Mouse (Mus musculus): ENCODE measurements at regions not wholly inside any gene's neighbourhood (a gene's known extent, or its start where the extent isn't known, plus 50 kb on each side); places are given as distances from the start of the nearest gene placed in this dataset.
A peak's percentile ranks its signal among the peaks of the same experiment; 100 is the strongest.

- H3K4me1 ChIP-seq (replicated peaks): peaks cover 2% of the 10 kb centered on the region; the same call in 1 of the 2 replicates
- ATAC-seq (ENCODE audit: low read depth) (no peak), DNase-seq (no peak)
- no peak overlapping the region for H3K4me3 ChIP-seq (replicated peaks)
- no peak overlapping the region for H3K4me2 ChIP-seq
- no peaks in the 10 kb centered on the region for H3K9me3 ChIP-seq (replicated peaks)
- 55% methylated on average over 4 of the region's 4 CpGs for WGBS (ENCODE audit: insufficient replicate concordance)
- H3K27me3 ChIP-seq: peaks cover 16% of the 10 kb centered on the region
- H3K27ac ChIP-seq: no peak overlapping the region
- no peak overlapping the region for H3K9ac ChIP-seq
- H3K36me3 ChIP-seq: no peaks in the 10 kb centered on the region
These were observed 82.1 kb downstream of the Tpra1 start for GRCm38 (mm10) chr6:88984170-88984569.

DNA sequence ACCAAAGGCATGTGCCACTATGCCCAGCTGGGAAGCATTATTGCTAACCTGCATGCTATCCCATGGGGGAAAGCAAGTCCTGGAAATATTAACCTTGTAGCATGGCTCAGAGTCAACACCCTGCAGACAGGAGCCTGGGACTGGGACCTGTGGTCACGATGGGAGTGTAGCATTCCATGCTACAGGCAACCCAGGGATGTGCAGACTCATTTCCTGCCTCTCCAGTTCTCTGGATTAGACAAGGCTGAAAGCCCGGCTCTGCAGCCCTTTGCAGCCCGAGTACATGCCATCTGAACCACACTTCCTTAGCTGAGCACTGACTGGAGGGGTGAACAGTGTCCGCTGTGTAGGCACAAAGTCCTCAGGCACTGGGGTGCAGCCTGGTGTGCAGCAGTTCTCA lies 82.8 kb downstream of the Tpra1 start:
- Histone ChIP-seq H3K27ac (no peak overlapping the region), H3K4me2 (no peak overlapping the region), H3K9ac (no peak overlapping the region), H3K9me3 (replicated peaks) (no peaks in the 10 kb centered on the region), H3K4me3 (replicated peaks) (no peak overlapping the region), H3K27me3 (peaks cover 14% of the 10 kb centered on the region), H3K36me3 (no peaks in the 10 kb centered on the region), H3K4me1 (replicated peaks) (peaks cover 9% of the 10 kb centered on the region)
- 39% methylated on average over 4 of the region's 4 CpGs for WGBS (ENCODE audit: insufficient replicate concordance)
- ATAC-seq (ENCODE audit: low read depth) (no peak), DNase-seq (no peak)

DNA sequence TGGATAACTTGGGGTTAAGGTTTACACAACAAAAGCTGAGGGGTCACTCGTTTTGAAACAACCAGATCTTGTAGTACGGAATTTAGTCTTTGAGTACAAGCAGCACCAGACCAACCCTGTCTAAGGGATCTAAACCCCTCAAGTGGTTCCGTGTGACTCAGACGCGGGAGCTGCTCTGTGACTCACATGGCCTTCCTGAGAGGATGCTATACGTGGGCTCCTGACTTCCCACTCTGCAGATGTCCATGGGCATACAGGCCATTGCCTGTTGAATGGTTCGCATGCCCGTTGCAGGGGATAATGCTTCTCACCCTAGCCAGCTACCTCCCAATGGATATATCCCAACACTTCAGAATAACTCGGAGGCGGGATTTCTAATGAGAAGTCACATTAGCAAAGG lies 86.5 kb downstream of the Tpra1 start:
- WGBS (ENCODE audit: insufficient replicate concordance): 79% methylated on average over 10 of the region's 10 CpGs
- ATAC-seq (ENCODE audit: low read depth): no peak
- H3K4me2 ChIP-seq: no peak overlapping the region

GRCm38 (mm10) chr6:88989617-88990299 lies 87.7 kb downstream of the Tpra1 start:
- no peaks in the 10 kb centered on the region for H3K36me3 ChIP-seq
- no peaks in the 10 kb centered on the region for H3K9me3 ChIP-seq (replicated peaks)
- DNase-seq: peak; percentile 21
- peak overlapping the region; percentile 82 for H3K27ac ChIP-seq
- peak overlapping the region; percentile 49 for H3K9ac ChIP-seq
- peak overlapping the region; percentile 51 for H3K4me2 ChIP-seq
- ATAC-seq (ENCODE audit: low read depth): peak; percentile 91
- peaks cover 27% of the 10 kb centered on the region for H3K4me1 ChIP-seq (replicated peaks)
- whole genome bisulfite sequencing (ENCODE audit: insufficient replicate concordance): 25% methylated on average over 6 of the region's 6 CpGs
- H3K4me3 ChIP-seq (replicated peaks): peak overlapping the region; percentile 11; the same call in 1 of the 2 replicates
- H3K27me3 ChIP-seq: peaks cover 2% of the 10 kb centered on the region; the same call in 1 of the 2 replicates

More for the DNA sequence above, 86.5 kb downstream of the Tpra1 start:
- no peak overlapping the region for H3K9ac ChIP-seq
- H3K36me3 ChIP-seq: no peaks in the 10 kb centered on the region
- H3K9me3 ChIP-seq (replicated peaks): no peaks in the 10 kb centered on the region
- H3K4me3 ChIP-seq (replicated peaks): no peak overlapping the region
- DNase-seq: no peak
- H3K27ac ChIP-seq: no peak overlapping the region
- peaks cover 27% of the 10 kb centered on the region for H3K4me1 ChIP-seq (replicated peaks)
- peaks cover 2% of the 10 kb centered on the region; the same call in 1 of the 2 replicates for H3K27me3 ChIP-seq

DNA sequence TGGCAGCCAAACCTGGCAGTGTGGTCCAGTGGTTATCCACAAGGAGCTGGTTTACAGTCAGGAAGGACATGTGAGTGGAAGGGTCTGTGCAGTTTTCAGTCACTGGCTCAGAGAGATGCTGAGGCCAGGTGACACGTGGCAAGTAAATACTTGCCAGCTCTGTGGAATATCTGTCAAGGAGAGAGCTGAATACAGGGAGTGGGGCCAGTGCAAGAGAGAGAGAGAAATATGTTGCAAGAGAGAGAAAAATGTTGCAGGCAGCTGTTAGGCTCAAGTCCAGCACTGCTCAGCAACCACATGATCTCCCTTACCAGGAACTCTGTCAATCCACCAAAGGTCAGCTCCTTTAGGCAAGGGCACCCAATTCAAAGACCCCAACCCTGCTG lies 88.2 kb downstream of the Tpra1 start:
- Histone ChIP-seq H3K36me3 (no peaks in the 10 kb centered on the region), H3K27ac (peak overlapping the region; percentile 82), H3K4me1 (replicated peaks) (peaks cover 27% of the 10 kb centered on the region), H3K27me3 (no peaks in the 10 kb centered on the region; the same call in 1 of the 2 replicates), H3K4me2 (peak overlapping the region; percentile 51), H3K4me3 (replicated peaks) (peak overlapping the region; percentile 11; the same call in 1 of the 2 replicates), H3K9me3 (replicated peaks) (no peaks in the 10 kb centered on the region), H3K9ac (peak overlapping the region; percentile 49)
- WGBS (ENCODE audit: insufficient replicate concordance): 13% methylated on average over 1 of the region's 1 CpGs
- DNase-seq (no peak), ATAC-seq (ENCODE audit: low read depth) (peak; percentile 75)

GRCm38 (mm10) chr6:88995077-88995476 lies 93.0 kb downstream of the Tpra1 start:
- Histone ChIP-seq H3K27ac (no peak overlapping the region), H3K4me2 (no peak overlapping the region), H3K27me3 (no peaks in the 10 kb centered on the region), H3K36me3 (no peaks in the 10 kb centered on the region), H3K9ac (no peak overlapping the region), H3K4me3 (replicated peaks) (no peak overlapping the region), H3K4me1 (replicated peaks) (peaks cover 16% of the 10 kb centered on the region), H3K9me3 (replicated peaks) (no peaks in the 10 kb centered on the region)
- ATAC-seq (ENCODE audit: low read depth) (no peak), DNase-seq (no peak)
- WGBS (ENCODE audit: insufficient replicate concordance): 67% methylated on average over 3 of the region's 3 CpGs

GRCm38 (mm10) chr6:88998927-88999722 lies 97.1 kb downstream of the Tpra1 start:
- no peaks in the 10 kb centered on the region; the same call in 1 of the 2 replicates for H3K27me3 ChIP-seq
- WGBS (ENCODE audit: insufficient replicate concordance): 54% methylated on average over 3 of the region's 3 CpGs
- no peak overlapping the region for H3K4me3 ChIP-seq (replicated peaks)
- ATAC-seq (ENCODE audit: low read depth) (no peak), DNase-seq (no peak)
- H3K27ac ChIP-seq: no peak overlapping the region
- no peaks in the 10 kb centered on the region for H3K9me3 ChIP-seq (replicated peaks)
- H3K4me2 ChIP-seq: no peak overlapping the region
- no peaks in the 10 kb centered on the region for H3K36me3 ChIP-seq
- H3K9ac ChIP-seq: no peak overlapping the region
- H3K4me1 ChIP-seq (replicated peaks): no peaks in the 10 kb centered on the region

GRCm38 (mm10) chr6:89000359-89000758 lies 98.3 kb downstream of the Tpra1 start:
- Histone ChIP-seq H3K27me3 (no peaks in the 10 kb centered on the region; the same call in 1 of the 2 replicates), H3K9ac (no peak overlapping the region), H3K4me1 (replicated peaks) (no peaks in the 10 kb centered on the region), H3K36me3 (no peaks in the 10 kb centered on the region), H3K27ac (no peak overlapping the region), H3K9me3 (replicated peaks) (no peaks in the 10 kb centered on the region), H3K4me2 (no peak overlapping the region), H3K4me3 (replicated peaks) (no peak overlapping the region)
- ATAC-seq (ENCODE audit: low read depth): no peak
- WGBS (ENCODE audit: insufficient replicate concordance): 40% methylated on average over 14 of the region's 14 CpGs
- DNase-seq: no peak

DNA sequence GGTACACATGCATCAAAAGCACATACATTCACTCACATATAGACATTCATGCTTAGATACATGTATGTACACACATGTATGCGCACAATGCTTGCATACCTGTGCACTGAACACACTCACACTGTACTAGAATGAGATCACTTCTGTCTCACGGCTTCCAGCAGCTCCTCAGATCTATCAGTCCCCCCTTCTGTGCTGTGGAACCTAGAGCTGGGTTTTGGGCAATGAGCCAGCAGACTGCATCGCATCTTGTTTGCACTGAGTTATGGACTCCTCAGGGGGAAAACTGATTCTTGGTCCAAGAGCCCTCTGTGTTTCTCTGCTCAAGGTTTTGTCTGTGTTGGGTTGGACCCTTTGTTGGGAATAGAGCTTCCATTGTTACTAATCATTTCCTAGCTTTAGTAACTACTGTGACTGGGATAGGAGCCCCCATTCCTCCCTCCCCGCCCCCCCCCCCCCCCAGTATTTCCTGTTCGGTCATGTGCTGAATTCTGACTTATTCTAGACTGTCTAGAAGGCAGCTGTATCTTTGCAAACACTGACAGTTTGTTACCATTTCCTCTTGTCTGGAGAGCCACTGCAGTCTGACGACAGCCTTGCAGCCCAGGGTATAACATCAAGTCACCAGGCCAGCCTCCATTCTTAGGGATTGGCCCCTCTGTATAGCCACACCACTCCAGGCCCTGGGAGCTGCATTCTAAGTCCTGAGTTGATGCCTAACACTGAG lies 101.3 kb downstream of the Tpra1 start:
- Histone ChIP-seq H3K4me1 (replicated peaks) (peaks cover 4% of the 10 kb centered on the region; the same call in 1 of the 2 replicates), H3K27ac (no peak overlapping the region), H3K4me2 (no peak overlapping the region), H3K9ac (no peak overlapping the region), H3K9me3 (replicated peaks) (no peaks in the 10 kb centered on the region), H3K36me3 (no peaks in the 10 kb centered on the region), H3K4me3 (replicated peaks) (no peak overlapping the region), H3K27me3 (peaks cover 15% of the 10 kb centered on the region)
- no peak for ATAC-seq (ENCODE audit: low read depth)
- WGBS (ENCODE audit: insufficient replicate concordance): 40% methylated on average over 6 of the region's 6 CpGs
- no peak for DNase-seq

DNA sequence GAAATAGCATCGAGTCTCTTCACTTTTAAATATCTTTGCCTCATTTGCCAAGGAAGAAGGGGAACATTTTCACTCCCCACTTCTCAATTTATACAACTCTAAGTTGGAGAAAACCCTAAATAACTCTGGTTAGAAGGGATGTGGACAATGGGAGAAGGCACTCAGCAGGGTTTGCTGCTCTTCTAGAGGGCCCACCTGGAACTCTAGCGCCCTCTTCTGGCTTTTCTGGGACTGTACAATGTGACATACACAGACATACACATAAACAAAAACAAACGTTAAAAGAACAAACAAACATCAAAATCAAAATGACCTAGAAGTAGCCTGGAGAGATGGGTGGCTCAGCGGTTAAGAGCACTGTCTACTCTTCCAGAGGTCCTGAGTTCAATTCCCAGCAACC lies 103.0 kb downstream of the Tpra1 start:
- Histone ChIP-seq H3K27me3 (peaks cover 32% of the 10 kb centered on the region), H3K36me3 (no peaks in the 10 kb centered on the region), H3K4me3 (replicated peaks) (no peak overlapping the region), H3K4me1 (replicated peaks) (peaks cover 12% of the 10 kb centered on the region), H3K9me3 (replicated peaks) (no peaks in the 10 kb centered on the region), H3K4me2 (no peak overlapping the region), H3K9ac (no peak overlapping the region), H3K27ac (no peak overlapping the region)
- no peak for DNase-seq
- no peak for ATAC-seq (ENCODE audit: low read depth)
- 30% methylated on average over 4 of the region's 4 CpGs for WGBS (ENCODE audit: insufficient replicate concordance)

DNA sequence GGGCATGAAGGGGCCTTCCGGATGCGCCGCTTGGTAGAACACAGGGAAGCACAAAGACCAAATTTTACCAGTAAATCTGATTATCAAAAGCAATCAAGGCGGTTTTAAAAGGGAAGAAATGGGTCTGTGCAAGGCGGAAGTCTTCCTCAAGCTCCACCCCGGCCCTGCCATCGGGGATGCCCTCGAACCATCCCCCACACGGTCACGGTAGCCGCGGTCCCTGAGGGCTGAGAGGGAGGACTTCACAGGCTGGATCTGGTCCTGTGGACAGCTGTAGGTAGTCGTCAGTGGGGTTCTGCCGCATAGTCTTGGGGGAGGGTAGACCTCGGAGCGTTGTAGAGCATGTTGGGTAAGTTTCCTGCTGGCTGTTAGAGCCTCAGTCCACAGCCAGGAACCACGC lies 104.9 kb downstream of the Tpra1 start:
- Histone ChIP-seq H3K4me1 (replicated peaks) (peaks cover 12% of the 10 kb centered on the region), H3K4me2 (no peak overlapping the region), H3K9ac (no peak overlapping the region), H3K27me3 (peaks cover 34% of the 10 kb centered on the region), H3K4me3 (replicated peaks) (no peak overlapping the region), H3K27ac (no peak overlapping the region), H3K9me3 (replicated peaks) (no peaks in the 10 kb centered on the region), H3K36me3 (no peaks in the 10 kb centered on the region)
- ATAC-seq (ENCODE audit: low read depth) (no peak), DNase-seq (no peak)
- WGBS (ENCODE audit: insufficient replicate concordance): 37% methylated on average over 17 of the region's 17 CpGs

All from liver, embryonic 13.5 days (tissue).